ENCODE assay signal across 19 mouse cellular contexts in the genomic region with DNA sequence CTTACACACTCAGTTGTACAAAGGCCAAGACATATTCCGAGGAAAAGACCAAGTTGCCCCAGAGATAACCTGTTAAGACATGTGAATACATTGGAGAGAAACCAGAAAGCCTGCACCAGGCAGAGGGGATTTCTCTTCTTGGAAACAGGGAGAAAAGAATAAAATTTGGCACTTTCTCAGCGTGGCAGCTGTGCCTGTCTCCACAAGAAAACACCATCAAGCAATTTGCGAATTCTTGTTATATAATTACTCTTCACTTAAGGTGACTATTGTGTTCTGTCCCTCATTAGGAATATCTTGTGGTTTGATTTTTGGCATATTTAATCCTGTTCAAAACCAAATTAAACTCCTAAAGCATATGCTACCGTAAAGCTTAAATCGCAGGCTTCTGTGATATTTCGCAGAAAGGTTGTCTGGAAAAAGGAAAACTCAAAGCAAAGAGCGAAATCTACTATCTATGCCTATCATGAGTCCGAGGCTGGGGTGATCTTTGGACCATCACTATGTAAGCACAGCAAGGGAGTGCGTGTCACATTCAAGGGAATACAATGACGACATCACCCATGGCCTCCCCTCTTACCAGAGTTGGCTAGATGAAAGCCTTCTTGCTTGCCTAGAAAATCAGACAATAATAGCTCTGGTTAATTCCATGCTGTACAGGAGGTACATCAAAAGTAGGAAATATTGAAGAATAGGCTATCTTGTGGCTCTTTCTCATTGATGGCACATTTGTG. TPM values are rescaled to one million over a fixed set of nuclear protein-coding genes. Genes with fewer than 3 reads are reported as not detected.
DNase-seq lines count a peak whose midpoint lies in the region; ATAC-seq and TF ChIP-seq lines count a peak whose summit lies in the region.
"Had no signal": no experiment of that assay in that cellular context is flagged by ENCODE, and none has a peak within 500 bp of the region (broad histone marks: within the 10 kb centered on the region; RNA-seq: fewer than 3 reads in every experiment).

No protein-coding gene starts in this region.

- H3K27me3 ChIP-seq in forebrain, postnatal 0 days (ENCODE audit: insufficient read depth, low read length) = no peaks in the 10 kb centered on the region
- peaks cover 4% of the 10 kb centered on the region; the same call in 1 of the 2 replicates for H3K27me3 ChIP-seq in midbrain, embryonic 11.5 days (ENCODE audit: control insufficient read depth, insufficient read depth, low read length)
- H3K27me3 ChIP-seq: neural tube, embryonic 12.5 days had no signal

- peak overlapping the region; percentile 29; the same call in 1 of the 2 replicates for H3K27ac ChIP-seq in forebrain, postnatal 0 days (ENCODE audit: low read depth, low read length)
- H3K27ac ChIP-seq in midbrain, embryonic 11.5 days (ENCODE audit: low read depth, low read length) = no peak overlapping the region
- H3K27ac ChIP-seq: hindbrain, embryonic 15.5 days; neural tube, embryonic 12.5 days; stomach, postnatal 0 days had no signal

- H3K36me3 ChIP-seq in forebrain, postnatal 0 days (ENCODE audit: insufficient read depth) = no peaks in the 10 kb centered on the region
- H3K36me3 ChIP-seq in midbrain, embryonic 11.5 days (ENCODE audit: control insufficient read depth, insufficient read depth, low read length) = no peaks in the 10 kb centered on the region
- H3K36me3 ChIP-seq: hindbrain, embryonic 15.5 days; neural tube, embryonic 12.5 days had no signal

- H3K9me3 ChIP-seq in forebrain, postnatal 0 days (ENCODE audit: low read length) = no peaks in the 10 kb centered on the region
- H3K9me3 ChIP-seq in midbrain, embryonic 11.5 days (ENCODE audit: control insufficient read depth, low read length) = no peaks in the 10 kb centered on the region
- H3K9me3 ChIP-seq: hindbrain, embryonic 15.5 days; neural tube, embryonic 12.5 days had no signal

- H3K4me3 ChIP-seq in forebrain, postnatal 0 days (ENCODE audit: low read depth, low read length) = no peak overlapping the region
- H3K4me3 ChIP-seq in midbrain, embryonic 11.5 days (ENCODE audit: low read depth, low read length) = no peak overlapping the region
- H3K4me3 ChIP-seq: erythroblast, embryonic 14.5 days; hindbrain, embryonic 15.5 days; neural tube, embryonic 12.5 days had no signal

- no peak for DNase-seq in frontal cortex, postnatal 14 days (ENCODE audit: low spot score in 2 of 2)
- DNase-seq in right cerebral cortex, adult 18-20 months = peak; percentile 35
- no peak for DNase-seq in right cerebral cortex, postnatal 4 days
- DNase-seq in forebrain, postnatal 0 days = peak; percentile 78
- no peak for DNase-seq in gastrocnemius, postnatal 4 days (ENCODE audit: low spot score in 2 of 2)
- DNase-seq in midbrain, embryonic 11.5 days (ENCODE audit: low spot score, missing footprints) = no peak
- DNase-seq: cerebellum, adult 9-10 months; kidney, adult 11 months; kidney, postnatal 14 days; thymus, postnatal 25 days had no signal

- TF ChIP-seq CTCF in forebrain, postnatal 0 days (IDR thresholded peaks at IDR 0.05; ENCODE audit: low read depth) = no peak

- no peak overlapping the region for H3K9ac ChIP-seq in forebrain, postnatal 0 days
- no peak overlapping the region for H3K9ac ChIP-seq in midbrain, embryonic 11.5 days (ENCODE audit: low read length)
- H3K9ac ChIP-seq: hindbrain, embryonic 15.5 days; neural tube, embryonic 12.5 days had no signal

- H3K4me2 ChIP-seq in forebrain, postnatal 0 days (ENCODE audit: low read depth) = 0 out of 2 replicates have a peak overlapping the region, but pooled peaks have one; percentile 19
- H3K4me2 ChIP-seq in midbrain, embryonic 11.5 days = no peak overlapping the region
- H3K4me2 ChIP-seq: hindbrain, embryonic 15.5 days; neural tube, embryonic 12.5 days had no signal

- ATAC-seq in frontal cortex, adult (ENCODE audit: low TSS enrichment) = peak; percentile 58
- ATAC-seq in forebrain, postnatal 0 days = peak; percentile 65
- ATAC-seq in midbrain, embryonic 11.5 days (ENCODE audit: low FRiP score) = no peak
- ATAC-seq: lung, postnatal 0 days had no signal

- H3K4me1 ChIP-seq in forebrain, postnatal 0 days (ENCODE audit: insufficient read depth) = peaks cover 24% of the 10 kb centered on the region
- H3K4me1 ChIP-seq in midbrain, embryonic 11.5 days (ENCODE audit: control insufficient read depth, insufficient read depth, low read length) = peaks cover 2% of the 10 kb centered on the region; the same call in 1 of the 2 replicates
- H3K4me1 ChIP-seq: hindbrain, embryonic 15.5 days; neural tube, embryonic 12.5 days had no signal

- 32% methylated on average over 10 of the region's 10 CpGs for WGBS in forebrain, postnatal 0 days
- 80% methylated on average over 10 of the region's 10 CpGs for WGBS in midbrain, embryonic 11.5 days

RNA-seq across cellular contexts. Expression of a gene that starts 51.4 kb away (rescaled TPM):
- total RNA-seq in forebrain, postnatal 0 days (2014; rRNA removed) = not detected in 2 replicates
- 0.27 and 0.30 TPM in 2 replicates for polyA plus RNA-seq in forebrain, postnatal 0 days (2015; fragmentation: Nextera tagmentation; extraction: Ambion mirVana)
- total RNA-seq in gastrocnemius, postnatal 4 days (2021) = not detected
- polyA plus RNA-seq in midbrain, embryonic 11.5 days (2014; fragmentation: Nextera tagmentation; extraction: Ambion mirVana) = 0.29 TPM in 1 of 2 replicates, not detected in the other
- total RNA-seq: layer of hippocampus, postnatal 36 days; megakaryocyte, adult 5-6 weeks had no signal
- polyA plus RNA-seq: erythroblast, embryonic 14.5 days; limb, embryonic 14.5 days; lung, postnatal 0 days; stomach, postnatal 0 days had no signal

Comparison
In these comparisons a context has a peak if more than half of its experiments do, and no peak if none do; other contexts are left out.
1. DNase-seq: peak in right cerebral cortex, adult 18-20 months (single experiment) and forebrain, postnatal 0 days (single experiment); none in frontal cortex, postnatal 14 days (0 of 2), right cerebral cortex, postnatal 4 days (single experiment), gastrocnemius, postnatal 4 days (0 of 2) and midbrain, embryonic 11.5 days (single experiment).